ENCODE assay signal across 8 mouse cellular contexts in genomic region chr1:91080423-91080749, GRCm38 (mm10).
DNase-seq lines count a peak whose midpoint lies in the region; ATAC-seq and TF ChIP-seq lines count a peak whose summit lies in the region.

No protein-coding gene starts in this region.

- DNase-seq in heart, embryonic 10.5 days (ENCODE audit: low spot score), result no peak
- DNase-seq in MEL (ENCODE audit: low read depth, low spot score) (peak; percentile 30), liver (peak; percentile 36), MN1 (ENCODE audit: low spot score) (no peak)
- DNase-seq in retina, postnatal 1 day, result no peak
- no peak for DNase-seq in cerebellum, adult 11 months

- H3K9me3 ChIP-seq in heart, embryonic 12.5 days (replicated peaks), result no peaks in the 10 kb centered on the region
- no peaks in the 10 kb centered on the region for H3K9me3 ChIP-seq in heart, embryonic 10.5 days
- no peaks in the 10 kb centered on the region for H3K9me3 ChIP-seq in MEL (replicated peaks; ENCODE audit: insufficient read depth, low read length)

- no peak for TF ChIP-seq RAD21 in MEL (IDR thresholded peaks at IDR 0.05; ENCODE audit: low read depth, low read length)

- no peak for TF ChIP-seq CTCF in MEL (IDR thresholded peaks at IDR 0.05 in 2 of 3, conservative IDR thresholded peaks at IDR 0.05 in 1 of 3; ENCODE audit: control insufficient read depth in 1 of 3, insufficient read depth in 1 of 3, low read depth in 2 of 3, low read length in 3 of 3, poor library complexity in 1 of 3, severe bottlenecking in 1 of 3)

- no peak overlapping the region for H3K9ac ChIP-seq in heart, embryonic 12.5 days
- no peak overlapping the region for H3K9ac ChIP-seq in MEL (ENCODE audit: control insufficient read depth, low read depth, low read length, poor library complexity, severe bottlenecking)

- no peak for ATAC-seq in heart, embryonic 12.5 days (ENCODE audit: insufficient number of reproducible peaks, low FRiP score)
- ATAC-seq in megakaryocyte progenitor cell, adult 5-6 weeks (replicated peaks; ENCODE audit: poor library complexity), result peak; percentile 97

- no peak overlapping the region for H3K4me2 ChIP-seq in heart, embryonic 12.5 days

- peaks cover 36% of the 10 kb centered on the region for H3K36me3 ChIP-seq in heart, embryonic 12.5 days
- H3K36me3 ChIP-seq in heart, embryonic 10.5 days, result peaks cover 10% of the 10 kb centered on the region
- no peaks in the 10 kb centered on the region for H3K36me3 ChIP-seq in MEL (ENCODE audit: control insufficient read depth in 1 of 2, insufficient read depth in 2 of 2, low read length in 2 of 2)

- H3K4me3 ChIP-seq in heart, embryonic 12.5 days, result no peak overlapping the region
- no peak overlapping the region for H3K4me3 ChIP-seq in heart, embryonic 10.5 days
- no peak overlapping the region for H3K4me3 ChIP-seq in MEL (ENCODE audit: control insufficient read depth in 1 of 2, insufficient read depth in 1 of 2, low read depth in 2 of 2, low read length in 2 of 2)

- TF ChIP-seq EP300 in MEL (IDR thresholded peaks at IDR 0.05; ENCODE audit: low read depth in 1 of 2, low read length in 2 of 2), result no peak

- TF ChIP-seq POLR2A in MEL (IDR thresholded peaks at IDR 0.05; ENCODE audit: control insufficient read depth in 1 of 2, insufficient read depth in 1 of 2, low read depth in 1 of 2, low read length in 2 of 2, poor library complexity in 1 of 2), result no peak

- H3K27ac ChIP-seq in heart, embryonic 12.5 days (ENCODE audit: poor library complexity, severe bottlenecking), result 0 out of 2 replicates have a peak overlapping the region, but pooled peaks have one; percentile 1
- no peak overlapping the region for H3K27ac ChIP-seq in heart, embryonic 10.5 days
- no peak overlapping the region for H3K27ac ChIP-seq in MEL (ENCODE audit: control insufficient read depth, low read depth, low read length)

- WGBS in heart, embryonic 12.5 days, result 72% methylated on average over 7 of the region's 7 CpGs
- 69% methylated on average over 7 of the region's 7 CpGs for WGBS in heart, embryonic 10.5 days

- no peaks in the 10 kb centered on the region for H3K79me2 ChIP-seq in MEL (ENCODE audit: control insufficient read depth, insufficient read depth, low read length, poor library complexity)

- H3K27me3 ChIP-seq in heart, embryonic 12.5 days (replicated peaks), result no peaks in the 10 kb centered on the region
- H3K27me3 ChIP-seq in heart, embryonic 10.5 days (ENCODE audit: insufficient read depth, poor library complexity, severe bottlenecking), result no peaks in the 10 kb centered on the region
- H3K27me3 ChIP-seq in MEL (ENCODE audit: control insufficient read depth in 1 of 2, insufficient read depth in 2 of 2, low read length in 2 of 2), result no peaks in the 10 kb centered on the region

- H3K4me1 ChIP-seq in heart, embryonic 12.5 days (replicated peaks), result peaks cover 74% of the 10 kb centered on the region
- H3K4me1 ChIP-seq in heart, embryonic 10.5 days, result peaks cover 75% of the 10 kb centered on the region
- no peaks in the 10 kb centered on the region for H3K4me1 ChIP-seq in MEL (ENCODE audit: control insufficient read depth in 1 of 2, insufficient read depth in 2 of 2, low read length in 2 of 2)

TF ChIP-seq in MEL, 35 proteins besides CTCF, POLR2A, EP300 and RAD21:
- TF ChIP-seq TAL1 (IDR thresholded peaks at IDR 0.05; ENCODE audit: low read length), result no peak
- TF ChIP-seq E2F4 (IDR thresholded peaks at IDR 0.05; ENCODE audit: borderline replicate concordance, low read depth, low read length), result no peak
- TF ChIP-seq SMC3 (IDR thresholded peaks at IDR 0.05; ENCODE audit: low read depth, low read length), result no peak
- TF ChIP-seq KAT2A (conservative IDR thresholded peaks at IDR 0.05; ENCODE audit: low read depth, low read length), result no peak
- no peak for TF ChIP-seq ZC3H11A (IDR thresholded peaks at IDR 0.05; ENCODE audit: low read depth, low read length)
- no peak for TF ChIP-seq MEF2A (IDR thresholded peaks at IDR 0.05; ENCODE audit: extremely low read depth, insufficient replicate concordance, low read depth, low read length, poor library complexity, severe bottlenecking)
- no peak for TF ChIP-seq JUND (IDR thresholded peaks at IDR 0.05; ENCODE audit: low read depth, low read length)
- TF ChIP-seq ETS1 (IDR thresholded peaks at IDR 0.05; ENCODE audit: low read depth, low read length), result no peak
TF ChIP-seq in MEL: peak in this region for 0.

Comparison
In these comparisons a context has a peak if more than half of its experiments do, and no peak if none do; other contexts are left out.
1. DNase-seq: peak in MEL (single experiment) and liver (single experiment); none in heart, embryonic 10.5 days (single experiment), MN1 (single experiment), retina, postnatal 1 day (single experiment) and cerebellum, adult 11 months (single experiment).